Mouse (Mus musculus): ENCODE measurements around the gene Crct1. TPM values are rescaled to one million over a fixed set of nuclear protein-coding genes. Genes with fewer than 3 reads are reported as not detected.

Gene Crct1
- not detected for total RNA-seq (2021)

DNA sequence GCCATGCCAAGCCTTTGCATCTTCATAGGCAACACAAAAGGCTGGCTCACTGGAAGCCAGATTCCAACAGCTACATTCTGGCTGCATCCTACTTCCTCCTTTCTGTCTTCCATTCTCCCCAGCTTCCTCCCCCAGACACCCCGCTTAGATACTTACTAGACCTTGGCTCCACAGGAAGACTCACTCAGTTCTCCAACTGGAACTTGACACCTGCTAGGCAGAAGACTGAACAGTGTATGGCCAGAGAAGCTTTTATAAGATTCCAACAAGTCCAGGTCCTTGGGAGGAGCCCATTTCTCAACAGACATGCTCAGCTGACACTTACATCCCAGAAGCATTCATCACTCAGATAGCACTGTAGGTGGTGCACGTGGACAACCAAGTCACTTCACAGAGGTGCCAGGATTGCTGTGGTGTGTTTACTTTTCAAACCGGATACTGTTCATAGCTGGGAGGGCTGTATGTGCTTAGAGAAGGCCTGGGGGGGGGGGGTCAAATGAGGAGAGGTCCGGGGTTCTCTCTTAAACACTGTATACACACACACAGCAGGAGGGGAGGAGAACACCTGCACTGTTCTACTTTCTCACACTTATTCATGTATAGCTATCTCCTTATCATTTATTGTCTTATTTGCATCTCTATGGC lies at the start of gene Crct1:
Gene Crct1 (minus strand): TSS at position 228 of the 645 bp plus-strand sequence.
- no peak for DNase-seq
- intact Hi-C loops (cut with DNase I), result no loop called here

DNA sequence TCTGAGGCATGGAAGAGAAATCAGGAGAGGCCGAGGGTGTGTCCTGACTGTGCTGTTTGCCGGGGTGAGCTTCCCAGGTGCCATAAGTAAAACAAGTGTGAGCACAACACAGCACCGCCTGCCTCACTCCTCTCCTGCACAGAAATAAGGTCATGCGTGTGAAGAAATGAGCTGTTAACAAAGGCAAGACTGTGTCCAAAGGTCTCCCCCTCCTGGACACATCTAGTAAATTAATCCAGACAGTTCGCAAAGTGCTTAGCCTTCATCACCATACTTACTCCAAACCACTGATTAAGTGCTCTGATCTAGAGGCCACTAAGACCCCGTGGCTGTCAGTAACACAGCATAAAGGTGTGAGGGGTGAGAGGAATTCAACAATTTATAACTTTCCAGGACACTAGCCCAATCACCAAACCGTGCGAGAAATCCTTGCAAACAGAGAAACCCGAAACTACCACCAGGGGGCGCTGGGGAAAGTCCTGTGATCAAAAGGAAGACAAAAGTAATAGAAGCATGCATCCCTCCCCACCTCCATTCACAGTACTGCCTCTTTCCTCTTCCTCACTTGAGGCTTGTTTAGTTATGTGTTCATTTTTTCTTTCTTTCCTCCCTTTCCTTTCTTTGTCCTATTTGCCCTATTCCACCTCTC lies 37.5 kb upstream of the Crct1 start:
- intact Hi-C loops (cut with DNase I), result no loop called here

DNA sequence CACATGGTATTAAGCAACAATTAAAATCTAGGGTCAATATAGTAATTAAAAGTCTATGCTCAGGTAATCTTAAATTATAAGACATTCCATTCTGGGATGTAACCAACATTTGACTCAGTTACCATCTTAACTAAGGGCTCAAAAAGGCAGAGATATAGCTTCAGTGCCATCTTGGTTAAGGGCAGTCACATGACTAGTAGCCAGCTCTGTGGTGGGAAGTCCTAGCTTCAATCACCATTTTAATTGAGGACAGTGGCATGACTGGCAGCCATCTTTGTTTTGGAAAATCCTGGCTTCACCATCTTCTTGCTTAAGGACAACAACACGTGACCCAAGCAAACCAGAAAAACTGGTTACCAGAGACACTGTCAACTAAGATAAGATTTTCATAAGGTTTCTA lies 34.7 kb upstream of the Crct1 start:
- DNase-seq, result no peak
- intact Hi-C loops (cut with DNase I), result no loop called here

More for the DNA sequence above, 37.5 kb upstream of the Crct1 start:
- no peak for DNase-seq

DNA sequence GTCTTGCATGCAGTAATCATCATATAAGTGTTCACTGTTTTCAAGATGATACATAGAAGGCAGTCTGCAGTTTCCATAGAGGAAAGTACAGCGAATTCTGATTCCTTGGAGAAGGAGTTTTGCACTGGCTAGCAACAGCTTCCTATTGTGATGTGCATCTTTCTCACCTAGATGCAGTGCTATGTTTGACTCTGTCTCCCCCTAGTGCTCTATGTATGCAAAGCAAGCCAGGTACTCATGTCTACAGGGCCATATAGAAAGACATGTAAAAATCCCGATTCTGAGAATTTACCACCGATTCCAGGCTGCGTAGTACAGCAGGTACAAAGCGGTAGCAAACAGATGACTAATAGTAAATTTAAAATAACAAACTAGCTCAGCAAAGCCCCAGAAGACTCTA lies 16.0 kb upstream of the Crct1 start:
- intact Hi-C loops (cut with DNase I), result loop anchor here (5.0 kb wide), 1 partner anchor 124 kb away; no protein-coding TSS in a partner anchor
- DNase-seq, result no peak

DNA sequence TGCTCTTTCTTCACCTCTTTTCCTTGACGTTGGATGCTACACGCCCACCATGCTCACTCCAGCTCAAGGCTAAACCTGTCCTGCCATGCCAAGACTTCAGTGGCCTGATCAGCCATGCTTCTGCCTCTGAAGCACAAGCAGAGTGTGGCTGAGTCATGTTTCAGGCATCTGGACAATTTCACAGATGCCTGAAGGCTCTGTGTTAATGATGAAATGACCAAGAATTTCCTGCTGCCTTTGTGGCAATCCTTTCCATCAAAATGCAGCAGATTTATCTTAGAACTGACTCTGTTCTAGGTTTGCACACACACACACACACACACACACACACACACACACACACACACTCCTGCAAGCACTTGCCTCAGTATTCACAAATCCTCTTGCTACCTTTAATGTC lies 10.0 kb upstream of the Crct1 start:
- DNase-seq, result no peak
- intact Hi-C loops (cut with DNase I), result no loop called here

DNA sequence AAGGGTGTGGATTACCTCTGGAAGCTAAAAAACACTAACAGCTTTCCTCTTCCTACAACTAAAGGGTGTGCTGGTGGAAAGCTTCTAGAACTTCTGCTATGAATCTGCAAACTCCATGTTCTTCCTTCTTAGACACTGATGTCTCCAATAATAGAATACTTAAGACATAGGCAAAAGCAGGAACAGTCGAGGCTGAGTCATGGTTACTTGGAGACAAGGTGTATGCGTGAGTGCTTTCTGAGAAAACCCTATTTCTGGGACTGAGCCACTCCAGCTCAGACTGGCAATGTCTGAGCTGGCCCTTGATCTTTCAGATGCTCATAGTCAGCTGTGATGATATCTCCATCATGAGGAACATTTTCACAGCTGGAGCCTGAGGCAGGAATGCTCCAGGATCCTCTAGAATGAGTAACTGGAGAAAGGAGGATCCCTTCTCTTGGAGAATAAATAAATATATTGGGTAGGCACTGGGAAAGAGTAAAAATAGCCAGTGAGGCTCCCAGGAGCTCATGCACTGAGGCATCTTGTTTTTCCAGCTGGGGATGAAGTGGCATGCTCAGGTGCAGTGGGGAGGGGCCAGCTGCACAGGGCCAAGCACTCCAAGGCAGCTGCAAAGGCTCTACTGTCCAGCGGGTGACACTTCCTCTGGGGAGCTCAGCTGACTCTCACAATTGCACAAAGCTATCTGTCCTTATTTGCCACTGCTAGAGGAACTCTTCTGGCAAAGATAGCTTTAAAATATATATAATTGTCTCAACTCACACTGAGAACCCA lies 8.1 kb upstream of the Crct1 start:
- no peak for DNase-seq
- intact Hi-C loops (cut with DNase I), result no loop called here

DNA sequence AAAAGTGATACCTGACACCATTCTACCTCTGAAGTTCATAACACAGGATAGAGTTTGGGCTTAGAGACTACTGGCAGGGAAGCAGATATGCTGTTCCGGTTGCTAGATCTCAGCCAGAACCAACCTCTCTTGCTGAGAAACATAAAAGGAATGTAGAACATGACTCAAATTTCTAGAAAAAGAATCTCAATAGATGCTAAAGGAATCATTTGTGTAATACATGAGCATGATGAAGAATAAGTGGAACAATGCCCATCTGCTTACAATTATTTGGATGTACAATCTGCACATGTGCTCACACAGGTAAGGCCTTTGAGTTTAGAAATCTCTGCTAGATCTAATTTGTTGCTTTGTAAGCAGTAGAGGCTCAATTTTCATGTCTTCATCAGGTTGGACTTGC lies 5.7 kb upstream of the Crct1 start:
- no peak for DNase-seq
- intact Hi-C loops (cut with DNase I), result no loop called here

DNA sequence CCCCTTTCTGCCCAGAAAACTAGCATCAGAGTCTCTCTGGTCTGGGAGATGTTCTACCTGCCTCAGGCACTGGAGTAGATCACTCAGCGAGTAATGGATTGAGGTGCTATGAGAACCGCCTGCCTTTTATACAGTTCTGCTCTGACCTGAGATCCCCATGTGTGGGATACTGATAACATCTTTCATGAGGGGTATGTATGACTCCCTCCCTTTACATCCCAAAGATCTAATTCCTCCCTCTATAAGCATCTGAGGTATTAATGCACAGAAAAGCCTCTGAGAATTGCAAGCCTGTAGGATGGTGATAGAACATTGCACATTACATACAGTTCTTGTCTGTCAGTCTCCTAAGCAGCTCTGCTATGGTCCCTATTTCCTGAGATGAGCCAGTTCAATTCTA lies 3.5 kb upstream of the Crct1 start, which contains the start of gene Lce1m:
Gene Lce1m (minus strand): TSS at position 101 of the 400 bp plus-strand sequence.
- intact Hi-C loops (cut with DNase I), result no loop called here

DNA sequence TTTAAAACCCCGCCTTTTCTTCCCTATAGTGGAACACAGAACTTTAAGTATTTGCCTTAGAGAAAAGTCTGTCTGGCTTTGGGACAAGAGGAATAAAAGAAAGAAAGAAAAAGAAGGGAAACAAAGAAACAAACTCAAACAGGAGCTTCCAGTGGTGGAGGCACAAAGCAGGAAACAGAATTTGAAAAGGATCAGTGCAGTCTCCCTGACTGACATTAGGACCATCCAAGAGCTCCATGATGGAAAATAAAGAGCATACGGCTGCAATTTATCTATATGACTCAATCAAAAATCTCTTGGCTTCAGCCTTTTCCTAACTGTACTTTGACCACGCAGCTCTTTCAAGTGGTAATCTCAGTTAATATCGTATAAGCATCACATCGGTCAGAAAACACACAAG lies 616 bp downstream of the Crct1 start:
- intact Hi-C loops (cut with DNase I), result no loop called here

More for the DNA sequence above, 3.5 kb upstream of the Crct1 start, which contains the start of gene Lce1m:
- no peak for DNase-seq

DNA sequence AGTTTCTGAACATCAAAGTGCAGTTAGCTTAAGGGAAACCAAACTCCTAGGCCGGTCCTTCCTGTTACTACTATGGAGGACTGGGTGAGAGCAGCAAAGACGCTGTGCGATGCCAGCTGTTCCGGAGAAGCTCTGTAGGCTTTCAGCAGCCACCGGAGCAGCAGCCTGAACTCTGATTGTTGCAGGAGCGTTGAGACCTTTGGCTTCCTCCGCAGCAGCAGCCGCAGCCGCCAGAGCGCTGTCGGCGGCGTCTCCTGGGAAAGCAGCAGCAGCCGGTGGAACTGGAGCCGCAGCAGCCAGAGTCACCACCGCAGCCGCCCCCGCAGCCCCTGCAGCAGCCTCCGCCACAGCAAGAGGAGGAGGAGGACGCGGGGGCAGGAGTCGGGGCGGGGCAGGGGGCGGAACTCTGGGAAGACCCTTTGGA lies 1.1 kb downstream of the Crct1 start:
- intact Hi-C loops (cut with DNase I), result no loop called here

More for the DNA sequence above, 616 bp downstream of the Crct1 start:
- no peak for DNase-seq

DNA sequence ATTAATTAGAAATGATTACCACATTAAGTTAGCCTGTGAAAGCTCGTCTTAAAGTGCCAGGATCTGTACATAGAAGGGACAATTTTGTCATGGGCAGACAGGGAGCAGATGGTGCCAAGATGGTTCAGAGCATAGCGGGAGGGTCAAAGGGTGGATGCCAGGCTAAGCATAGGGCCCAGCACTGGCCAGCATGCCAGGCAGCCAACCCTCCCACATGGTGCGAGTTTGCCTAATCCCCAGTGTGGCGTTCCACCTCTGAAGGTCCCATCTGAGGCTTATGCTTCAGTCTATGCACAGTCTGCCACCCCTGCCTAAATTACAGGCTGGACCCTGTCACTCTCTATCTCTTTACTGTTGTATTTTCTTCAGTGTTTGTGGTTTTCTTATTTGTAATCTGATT lies 12.6 kb downstream of the Crct1 start:
- intact Hi-C loops (cut with DNase I), result no loop called here
- no peak for DNase-seq

More for the DNA sequence above, 1.1 kb downstream of the Crct1 start:
- DNase-seq, result peak in 1 of 2 experiments; percentile 4

DNA sequence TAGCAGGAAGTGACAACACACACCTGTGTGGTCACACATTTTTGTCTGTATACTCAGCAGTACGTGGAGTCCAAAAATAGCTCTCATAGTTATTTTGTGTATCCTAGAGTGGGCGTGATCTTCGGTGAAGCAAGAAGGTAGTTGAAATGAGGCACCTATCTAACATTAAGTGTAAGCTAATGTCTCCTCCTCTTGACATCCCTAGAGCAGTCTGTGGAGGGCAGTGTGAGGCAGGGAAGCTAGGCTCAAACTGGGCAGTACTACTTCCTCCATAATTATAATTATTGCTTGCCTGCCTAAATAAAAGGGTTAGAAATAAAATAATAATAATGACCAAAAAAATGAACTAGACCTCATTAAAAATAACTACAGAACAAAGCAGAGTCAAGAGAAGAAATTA lies 14.9 kb downstream of the Crct1 start:
- intact Hi-C loops (cut with DNase I), result no loop called here
- DNase-seq, result no peak

DNA sequence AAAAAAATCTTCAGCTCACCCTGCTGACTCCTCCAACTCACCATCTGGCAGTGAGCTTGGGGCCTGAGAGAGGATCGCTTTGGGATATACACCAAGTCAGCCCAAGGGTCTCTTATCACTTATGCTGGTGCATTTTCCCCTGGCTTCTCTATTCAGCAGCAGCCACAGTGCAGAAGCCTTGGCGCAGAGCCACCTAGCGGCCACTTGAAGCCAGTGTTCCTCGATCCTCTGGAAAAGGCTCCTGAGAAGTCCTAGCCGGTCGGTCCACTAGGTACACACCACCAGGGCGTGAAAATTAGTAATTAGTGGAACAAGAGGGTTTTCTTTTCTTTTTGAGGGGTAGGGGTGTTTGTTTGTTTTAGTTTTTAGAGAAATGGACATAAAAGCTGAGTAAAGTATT lies 16.8 kb downstream of the Crct1 start:
- DNase-seq, result peak; percentile 11 to 57
- intact Hi-C loops (cut with DNase I), result loop anchor here (2.0 kb wide), 1 partner anchor 848 kb away; no protein-coding TSS in a partner anchor

DNA sequence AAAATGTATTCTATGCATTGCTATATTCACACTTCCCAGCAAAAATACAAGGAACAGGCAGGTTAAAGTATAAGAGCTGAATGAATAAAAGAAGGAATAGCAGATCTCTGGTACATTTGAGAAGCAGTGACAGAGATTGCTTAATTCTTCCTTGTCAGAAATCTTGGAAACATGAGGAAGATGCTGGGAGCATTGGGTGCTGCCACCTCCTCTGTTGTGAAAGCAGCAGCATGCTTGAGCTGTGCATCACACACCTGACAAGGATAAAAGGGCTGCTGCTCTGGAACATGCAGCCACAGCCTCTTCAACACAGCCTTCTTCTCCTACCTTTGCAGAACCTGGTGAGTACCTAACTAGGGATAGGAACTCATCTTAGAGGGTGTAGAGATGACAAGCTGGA lies 23.6 kb downstream of the Crct1 start, which contains the start of gene Lce3f:
Gene Lce3f (plus strand): TSS at position 301 of the 400 bp plus-strand sequence.
- intact Hi-C loops (cut with DNase I), result no loop called here

DNA sequence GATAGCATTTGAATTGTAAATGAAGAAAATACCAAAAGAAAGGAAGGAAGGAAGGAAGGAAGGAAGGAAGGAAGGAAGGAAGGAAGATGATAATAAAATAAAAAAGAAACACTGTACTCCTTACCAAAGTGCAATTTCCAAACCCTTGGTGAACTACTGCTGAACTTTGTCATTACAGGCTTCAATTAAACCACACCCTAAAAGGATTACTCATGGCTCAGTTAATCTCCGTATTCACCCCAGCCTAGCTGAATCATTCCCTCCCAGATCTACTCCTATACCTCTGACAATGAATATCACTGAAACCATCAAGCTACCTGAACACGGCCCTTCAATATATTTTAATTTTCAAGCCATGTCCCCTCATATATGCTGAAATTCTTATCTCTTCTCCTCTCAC lies 37.0 kb downstream of the Crct1 start:
- intact Hi-C loops (cut with DNase I), result no loop called here
- no peak for DNase-seq

More for the DNA sequence above, 23.6 kb downstream of the Crct1 start, which contains the start of gene Lce3f:
- DNase-seq, result no peak

DNA sequence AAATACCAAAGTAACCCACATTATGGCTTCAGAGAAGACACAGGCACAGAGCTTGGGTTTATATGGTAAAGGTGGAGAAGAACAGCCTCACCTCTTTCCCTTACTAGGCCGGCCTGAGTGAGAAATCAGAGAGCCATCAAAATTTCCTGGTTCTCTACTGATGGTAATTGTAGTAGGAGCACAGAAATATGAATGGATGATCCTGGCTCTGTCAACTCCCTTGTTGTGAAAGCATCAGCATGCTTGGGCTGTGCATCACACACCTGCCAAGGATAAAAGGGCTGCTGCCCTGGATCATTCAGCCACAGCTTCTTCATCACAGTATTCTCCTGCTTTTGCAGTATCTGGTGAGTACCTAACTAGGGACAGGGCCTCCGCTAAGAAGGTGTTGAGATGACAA lies 48.7 kb downstream of the Crct1 start, which contains the start of gene Lce3e:
Gene Lce3e (plus strand): TSS at position 301 of the 400 bp plus-strand sequence.
- intact Hi-C loops (cut with DNase I), result no loop called here
- no peak for DNase-seq

Other genes starting within 250 kb of the Crct1 start
- not detected for gene Lce1i, start 236.8 kb downstream of the Crct1 start, total RNA-seq (2021)
- not detected for gene Lce1j, start 225.2 kb downstream of the Crct1 start, total RNA-seq (2021)
- gene Lce1k, start 207.8 kb downstream of the Crct1 start, total RNA-seq (2021), result not detected
- not detected for gene Kprp, start 188.4 kb downstream of the Crct1 start, total RNA-seq (2021)
- gene Lce1l, start 164.4 kb downstream of the Crct1 start, total RNA-seq (2021), result not detected
- not detected for gene 2310050C09Rik, start 145.5 kb downstream of the Crct1 start, total RNA-seq (2021)
- gene Lce3a, start 89.5 kb downstream of the Crct1 start, total RNA-seq (2021), result not detected
- gene Lce3b, start 82.7 kb downstream of the Crct1 start, total RNA-seq (2021), result not detected
- not detected for gene Lce3c, start 71.2 kb downstream of the Crct1 start, total RNA-seq (2021)
- gene Lce3d, start 58.3 kb downstream of the Crct1 start, total RNA-seq (2021), result not detected
- not detected for gene Lce3e, start 48.6 kb downstream of the Crct1 start, total RNA-seq (2021)
- not detected for gene Lce3f, start 23.5 kb downstream of the Crct1 start, total RNA-seq (2021)
- not detected for gene Lce1m, start 3.4 kb upstream of the Crct1 start, total RNA-seq (2021)
- not detected for gene Gm4858, start 53.1 kb upstream of the Crct1 start, total RNA-seq (2021)
- not detected for gene Crnn, start 129.1 kb upstream of the Crct1 start, total RNA-seq (2021)
- not detected for gene Flg2, start 181.6 kb upstream of the Crct1 start, total RNA-seq (2021)

All from heart, postnatal 36 days (tissue).